Mouse (Mus musculus) layer of hippocampus, adult 8-10 months (tissue): Measurements from ENCODE around the gene Stard3nl. TPM values are rescaled to one million over a fixed set of nuclear protein-coding genes. Genes with fewer than 3 reads are reported as not detected.
"Not testable (repeated sequence)": the region's sequence is repeated elsewhere in the genome, so short reads cannot be mapped to it uniquely, and the experiment has no call there.

Experiments
- DNase-seq, 2 experiments: peaks; one replicate each; pipeline ENCODE4 v3.0.0; 2022; ENCODE audit warnings: low spot score in 2 of 2
- total RNA-seq, 4 experiments: library from RNA; stranded (reverse); gene quantifications; 2 replicates each; pipeline ENCODE4 v1.2.4; 2022

Gene Stard3nl
- total RNA-seq, 4 experiments from 2014 or later: 59.4 to 70.1 (median 62.2) TPM

DNA sequence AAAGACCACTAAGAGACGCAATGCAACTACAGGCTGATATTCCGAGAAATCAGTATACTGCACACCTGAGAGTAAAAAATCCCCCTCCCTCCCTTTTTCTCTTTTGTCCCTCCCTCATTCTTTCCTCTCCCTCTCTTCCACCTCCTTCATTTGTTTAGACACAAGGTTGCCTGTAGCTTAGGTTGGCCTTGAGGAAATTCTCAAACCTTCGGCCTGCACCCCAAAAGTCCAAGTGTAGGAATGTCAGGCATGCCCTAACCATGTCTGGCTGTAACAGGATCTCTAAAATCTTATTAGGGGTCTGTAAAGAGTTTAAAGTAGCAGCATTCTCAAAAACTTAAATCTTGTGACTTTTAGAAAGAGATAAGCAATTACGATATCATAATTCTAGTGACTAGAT is 10.4 kb downstream of the Stard3nl start:
- no peak for DNase-seq

GRCm38 (mm10) chr13:19381112-19381828 is 14.3 kb downstream of the Stard3nl start:
- DNase-seq: no peak

DNA sequence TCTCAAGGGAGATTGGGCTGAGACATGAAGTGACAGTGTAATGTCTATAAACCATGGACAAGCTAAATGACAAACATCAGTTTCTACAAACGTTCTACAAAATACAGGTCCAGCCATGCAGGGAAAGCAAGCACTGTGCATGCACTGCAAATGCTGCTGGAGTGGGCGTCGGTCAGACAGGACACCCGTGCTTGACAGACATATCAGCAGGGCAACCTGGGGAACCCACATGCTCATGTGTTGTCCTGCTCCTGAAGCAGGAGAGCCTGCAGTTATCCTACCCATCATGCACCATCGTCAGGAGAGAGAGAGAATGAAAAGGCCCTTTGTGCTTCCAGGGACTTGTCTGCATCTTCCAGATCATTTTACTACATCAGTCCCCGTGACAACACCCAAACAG is 16.3 kb downstream of the Stard3nl start:
- DNase-seq: no peak

DNA sequence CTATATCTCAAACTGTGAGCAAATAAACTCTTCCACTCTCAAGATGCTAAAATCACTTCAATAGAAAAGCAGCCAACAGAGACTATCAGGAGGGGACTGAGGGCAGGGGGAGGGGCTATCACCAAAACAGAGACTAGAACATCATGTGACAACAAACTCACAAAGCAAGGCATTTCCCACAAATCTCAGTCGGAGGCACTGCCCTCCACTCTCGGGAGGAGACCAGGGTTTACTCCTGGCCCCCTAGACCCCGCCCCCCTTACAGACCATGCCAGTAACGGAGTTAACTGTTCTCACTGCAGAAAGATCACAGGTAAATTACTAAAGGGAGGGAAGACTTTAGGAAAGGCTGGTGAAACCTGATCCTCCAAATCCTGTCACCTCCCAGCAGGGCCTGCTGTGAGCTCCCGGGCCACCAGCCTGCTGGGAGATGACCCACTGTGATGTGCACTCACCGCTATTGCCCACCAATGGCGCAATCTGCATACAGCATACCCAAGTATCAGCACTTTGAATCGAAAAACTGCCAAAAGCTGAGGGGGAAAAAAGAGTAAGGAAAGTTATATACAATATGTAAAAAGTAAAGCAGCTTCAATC is 23.4 kb downstream of the Stard3nl start:
- DNase-seq: no peak

DNA sequence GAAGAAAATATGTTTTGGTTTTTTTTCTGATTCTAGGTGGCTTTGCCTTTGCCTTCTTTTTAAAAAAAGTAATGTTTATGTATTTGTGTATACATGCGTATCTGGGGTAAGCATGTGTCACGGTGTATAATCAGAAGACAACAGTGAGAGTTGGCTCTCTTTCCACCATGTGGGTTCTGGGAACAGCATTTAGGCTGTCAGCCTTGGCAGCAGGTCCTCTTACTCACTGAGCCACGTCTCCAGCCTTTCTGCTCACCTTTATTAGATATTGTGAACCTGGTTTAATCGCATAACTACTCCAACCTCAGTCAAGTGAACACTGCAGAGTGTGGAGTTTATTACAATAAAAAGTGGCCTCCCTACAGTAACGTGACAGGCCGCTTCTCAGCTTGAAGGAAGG is 26.8 kb downstream of the Stard3nl start:
- no peak for DNase-seq

GRCm38 (mm10) chr13:19367536-19367935 is 28.1 kb downstream of the Stard3nl start:
- no peak for DNase-seq

- no peak for DNase-seq
Observed at GRCm38 (mm10) chr13:19366866-19367265, 28.7 kb downstream of the Stard3nl start.

GRCm38 (mm10) chr13:19365596-19365995 is 30.0 kb downstream of the Stard3nl start:
- DNase-seq: peak in 1 of 2 experiments; percentile 62

- peak in 1 of 2 experiments; percentile 50 for DNase-seq
Observed at GRCm38 (mm10) chr13:19364245-19364772, 31.3 kb downstream of the Stard3nl start.

DNA sequence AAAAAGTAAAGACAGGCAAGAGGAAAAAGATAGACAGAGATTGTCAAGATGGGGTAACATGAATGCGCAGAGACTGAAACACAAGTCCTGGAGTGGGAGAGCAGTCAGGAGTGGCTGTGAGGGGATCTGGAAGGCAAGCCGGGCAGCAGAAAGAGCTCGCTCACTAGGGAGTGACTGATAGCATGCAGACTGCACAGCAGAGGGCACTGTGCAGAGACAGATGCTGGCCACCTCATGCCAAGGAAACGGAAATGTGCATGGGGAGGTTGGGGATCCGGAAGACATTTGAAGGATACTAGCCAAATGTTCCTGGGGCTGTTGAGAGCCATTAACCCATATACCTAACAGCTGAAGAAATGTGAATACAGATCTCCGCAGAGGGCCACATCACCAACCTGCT is 33.2 kb downstream of the Stard3nl start:
- DNase-seq: no peak

DNA sequence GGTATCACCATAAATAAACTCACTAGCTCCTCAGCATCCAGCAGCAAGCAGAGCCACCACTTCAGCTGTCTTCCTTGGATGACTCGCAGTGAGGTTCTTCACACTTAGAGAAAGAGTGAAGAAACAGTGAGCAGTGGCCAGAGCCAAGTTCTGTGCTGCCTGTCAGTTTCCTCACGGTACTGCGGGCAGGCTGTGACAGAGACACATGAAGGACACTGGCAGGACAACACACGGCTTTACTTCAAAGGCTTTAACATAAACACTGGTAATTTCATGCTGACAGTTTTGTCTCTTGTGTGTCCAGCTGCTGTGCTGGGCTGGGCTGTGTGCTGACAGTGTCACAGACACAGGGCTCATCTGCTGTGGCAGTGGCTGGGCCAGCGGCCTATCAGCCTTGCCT is 37.6 kb downstream of the Stard3nl start:
- DNase-seq: no peak

- no peak for DNase-seq
Observed at GRCm38 (mm10) chr13:19357301-19357700, 38.3 kb downstream of the Stard3nl start.

DNA sequence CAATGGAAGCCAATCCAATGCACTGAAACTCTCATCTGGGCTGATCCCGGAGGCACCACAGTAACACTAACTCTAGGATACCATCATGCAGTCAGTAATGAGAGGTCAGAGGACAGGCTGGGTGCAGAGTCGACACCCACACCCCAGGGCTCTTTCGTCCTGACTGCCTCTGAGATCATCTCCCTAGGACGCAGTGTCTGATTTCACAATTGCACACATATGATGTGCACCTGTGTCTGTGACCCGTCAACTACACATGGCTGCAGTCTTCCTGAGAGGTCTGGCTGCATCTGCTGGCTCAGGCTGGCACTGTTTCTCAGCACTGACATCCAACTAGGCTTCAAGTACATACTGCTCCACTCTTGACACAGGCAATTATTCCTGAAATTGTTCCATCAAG is 38.9 kb downstream of the Stard3nl start:
- DNase-seq: no peak

GRCm38 (mm10) chr13:19356120-19356519 is 39.5 kb downstream of the Stard3nl start:
- no peak for DNase-seq

- no peak for DNase-seq
Observed at GRCm38 (mm10) chr13:19352795-19353194, 42.8 kb downstream of the Stard3nl start.

- DNase-seq: not testable (repeated sequence)
Observed at GRCm38 (mm10) chr13:19340356-19340755, 55.2 kb downstream of the Stard3nl start.

GRCm38 (mm10) chr13:19336310-19336709 is 59.3 kb downstream of the Stard3nl start:
- DNase-seq: peak; percentile 26 to 49

Other genes with a start within 250 kb of the Stard3nl start
- 100 to 1,000 TPM; 106 to 128 (median 117) TPM for gene Epdr1, start 224.1 kb upstream of the Stard3nl start, total RNA-seq
- 1 to 10 TPM; 2.0 to 2.9 (median 2.7) TPM for gene Sfrp4, start 227.3 kb upstream of the Stard3nl start, total RNA-seq